Mouse (Mus musculus): ENCODE measurements around the gene Bard1. TPM values are rescaled to one million over a fixed set of nuclear protein-coding genes. Genes with fewer than 3 reads are reported as not detected.
A peak's percentile ranks its signal among the peaks of the same experiment; 100 is the strongest.

Bard1 gene
- total and polyA plus RNA-seq, 2 experiments from 2014 or later = 0.66 to 5.6 TPM

DNA sequence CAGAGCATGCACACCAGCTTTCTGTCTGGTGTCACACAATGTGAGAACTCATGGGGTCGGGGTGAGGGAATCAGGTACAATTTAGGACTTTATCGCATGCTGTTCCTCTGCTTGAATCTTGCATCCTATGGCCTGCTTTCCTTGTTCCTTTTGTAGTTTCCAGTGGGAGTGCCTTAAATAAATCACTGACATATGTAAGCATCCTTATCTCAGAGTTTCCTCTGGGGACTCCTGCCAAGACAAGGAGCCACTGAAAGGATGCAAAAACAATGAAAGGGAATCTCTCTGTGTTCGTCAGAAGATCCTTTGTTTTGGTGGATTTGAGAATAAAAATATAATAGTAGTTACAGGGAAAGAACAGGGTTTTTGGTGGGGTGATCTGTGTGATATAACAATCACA lies 106.2 kb downstream of the Bard1 start:
- no peak overlapping the region for H3K4me3 ChIP-seq (ENCODE audit: low read depth, low read length)
- H3K9ac ChIP-seq (replicated peaks; ENCODE audit: low read depth, low read length) = no peak overlapping the region
- H3K9me3 ChIP-seq (replicated peaks; ENCODE audit: control insufficient read depth, low read length) = no peaks in the 10 kb centered on the region
- H3K36me3 ChIP-seq (replicated peaks; ENCODE audit: control insufficient read depth, insufficient read depth, low read length) = no peaks in the 10 kb centered on the region
- no peak for ATAC-seq (ENCODE audit: insufficient read depth, low read depth)
- DNase-seq (ENCODE audit: low spot score) = peak; percentile 5
- 49% methylated on average over 3 of the region's 3 CpGs for WGBS
- TF ChIP-seq EP300 (IDR thresholded peaks at IDR 0.05; ENCODE audit: low read depth) (no peak), CTCF (IDR thresholded peaks at IDR 0.05; ENCODE audit: low read depth) (no peak)
- H3K27ac ChIP-seq (ENCODE audit: low read depth) = no peak overlapping the region
- no peak overlapping the region for H3K4me2 ChIP-seq (ENCODE audit: low read depth, low read length)
- no peaks in the 10 kb centered on the region for H3K27me3 ChIP-seq (ENCODE audit: control insufficient read depth, insufficient read depth, low read length)
- no peaks in the 10 kb centered on the region for H3K4me1 ChIP-seq (ENCODE audit: control insufficient read depth, insufficient read depth)
